Mouse (Mus musculus) 3T3-L1 (cell line): ENCODE measurements at regions not wholly inside any gene's neighbourhood (a gene's known extent, or its start where the extent isn't known, plus 50 kb on each side); places are given as distances from the start of the nearest gene placed in this dataset.
A peak's percentile ranks its signal among the peaks of the same experiment; 100 is the strongest.

Source experiments
- DNase-seq: peaks from one replicate; pipeline ENCODE4 v3.0.0-alpha.2; 2015; ENCODE audit warnings: low read depth, low spot score

GRCm38 (mm10) chr8:18536059-18536458 lies 442.0 kb downstream of the Defb40 start:
- no peak for DNase-seq

- no peak for DNase-seq
Measured at GRCm38 (mm10) chr8:18528120-18528519, 449.9 kb downstream of the Defb40 start.

GRCm38 (mm10) chr8:18512409-18512808 lies 465.6 kb downstream of the Defb40 start:
- peak; percentile 6 for DNase-seq

GRCm38 (mm10) chr8:18506158-18507022 lies 471.7 kb downstream of the Defb40 start:
- no peak for DNase-seq

GRCm38 (mm10) chr8:18490620-18491019 lies 487.4 kb downstream of the Defb40 start:
- no peak for DNase-seq

- no peak for DNase-seq
Measured at GRCm38 (mm10) chr8:18480081-18480480, 498.0 kb downstream of the Defb40 start.

GRCm38 (mm10) chr8:18478166-18478565 lies 499.9 kb downstream of the Defb40 start:
- no peak for DNase-seq

- no peak for DNase-seq
Measured at GRCm38 (mm10) chr8:18467511-18467910, 510.5 kb downstream of the Defb40 start.

GRCm38 (mm10) chr8:18460609-18461008 lies 517.4 kb downstream of the Defb40 start:
- no peak for DNase-seq

GRCm38 (mm10) chr8:18457470-18457869 lies 520.6 kb downstream of the Defb40 start:
- DNase-seq: no peak

- peak; percentile 49 for DNase-seq
Measured at GRCm38 (mm10) chr8:18449015-18449414, 529.0 kb downstream of the Defb40 start.

- DNase-seq: no peak
Measured at GRCm38 (mm10) chr8:18442212-18442611, 535.8 kb downstream of the Defb40 start.

GRCm38 (mm10) chr8:18422846-18423245 lies 555.2 kb downstream of the Defb40 start:
- no peak for DNase-seq

GRCm38 (mm10) chr8:18412470-18412869 lies 565.6 kb downstream of the Defb40 start:
- no peak for DNase-seq

GRCm38 (mm10) chr8:18406446-18406845 lies 571.6 kb downstream of the Defb40 start:
- DNase-seq: peak; percentile 20

GRCm38 (mm10) chr8:18388353-18388752 lies 589.7 kb downstream of the Defb40 start:
- DNase-seq: peak; percentile 16

GRCm38 (mm10) chr8:18381615-18382178 lies 596.4 kb downstream of the Defb40 start:
- DNase-seq: no peak

- no peak for DNase-seq
Measured at GRCm38 (mm10) chr8:18348716-18349115, 629.3 kb downstream of the Defb40 start.

- no peak for DNase-seq
Measured at GRCm38 (mm10) chr8:18346248-18346647, 631.8 kb downstream of the Defb40 start.

- DNase-seq: peak; percentile 29
Measured at GRCm38 (mm10) chr8:18345322-18345721, 632.7 kb downstream of the Defb40 start.

GRCm38 (mm10) chr8:18344838-18345237 lies 633.2 kb downstream of the Defb40 start:
- no peak for DNase-seq

- DNase-seq: no peak
Measured at GRCm38 (mm10) chr8:18335576-18335975, 642.5 kb downstream of the Defb40 start.

GRCm38 (mm10) chr8:18328521-18328920 lies 649.5 kb downstream of the Defb40 start:
- no peak for DNase-seq
